Mouse (Mus musculus): ENCODE measurements around the gene Casz1. TPM values are rescaled to one million over a fixed set of nuclear protein-coding genes. Genes with fewer than 3 reads are reported as not detected.

Casz1 gene
- polyA plus RNA-seq, 1 experiment from 2014 or later, result 16.1 TPM

- 48% methylated on average over 8 of the region's 8 CpGs for WGBS
- ATAC-seq (ENCODE audit: low read depth), result no peak
- no peak overlapping the region for H3K9ac ChIP-seq (replicated peaks; ENCODE audit: low read depth, low read length)
- H3K4me1 ChIP-seq (ENCODE audit: control insufficient read depth, insufficient read depth, low read length), result no peaks in the 10 kb centered on the region
- 0 out of 2 replicates have a peak overlapping the region, but pooled peaks have one; percentile 8 for H3K4me2 ChIP-seq (ENCODE audit: low read depth, low read length)
- no peaks in the 10 kb centered on the region for H3K27me3 ChIP-seq (ENCODE audit: control insufficient read depth, insufficient read depth, low read length)
- no peaks in the 10 kb centered on the region for H3K36me3 ChIP-seq (ENCODE audit: control insufficient read depth, insufficient read depth, low read length)
- H3K4me3 ChIP-seq (ENCODE audit: low read depth, low read length), result no peak overlapping the region
- no peak overlapping the region for H3K27ac ChIP-seq (ENCODE audit: low read depth, low read length)
- H3K9me3 ChIP-seq (ENCODE audit: control insufficient read depth, low read length), result no peaks in the 10 kb centered on the region
Measured at GRCm38 (mm10) chr4:148823281-148823680, 19.1 kb downstream of the Casz1 start.

GRCm38 (mm10) chr4:148830350-148830749, 26.1 kb downstream of the Casz1 start:
- WGBS, result 54% methylated on average over 7 of the region's 7 CpGs
- Histone ChIP-seq H3K27me3 (ENCODE audit: control insufficient read depth, insufficient read depth, low read length) (no peaks in the 10 kb centered on the region), H3K4me2 (ENCODE audit: low read depth, low read length) (no peak overlapping the region), H3K9ac (replicated peaks; ENCODE audit: low read depth, low read length) (no peak overlapping the region), H3K4me1 (ENCODE audit: control insufficient read depth, insufficient read depth, low read length) (no peaks in the 10 kb centered on the region; the same call in 1 of the 2 replicates), H3K27ac (ENCODE audit: low read depth, low read length) (no peak overlapping the region), H3K4me3 (ENCODE audit: low read depth, low read length) (no peak overlapping the region), H3K9me3 (ENCODE audit: control insufficient read depth, low read length) (no peaks in the 10 kb centered on the region), H3K36me3 (ENCODE audit: control insufficient read depth, insufficient read depth, low read length) (no peaks in the 10 kb centered on the region)
- ATAC-seq (ENCODE audit: low read depth), result peak; percentile 77

GRCm38 (mm10) chr4:148833245-148833990, 29.2 kb downstream of the Casz1 start:
- H3K4me3 ChIP-seq (ENCODE audit: low read depth, low read length), result no peak overlapping the region
- 69% methylated on average over 21 of the region's 21 CpGs for WGBS
- H3K4me1 ChIP-seq (ENCODE audit: control insufficient read depth, insufficient read depth, low read length), result peaks cover 7% of the 10 kb centered on the region
- no peak overlapping the region for H3K9ac ChIP-seq (replicated peaks; ENCODE audit: low read depth, low read length)
- H3K9me3 ChIP-seq (ENCODE audit: control insufficient read depth, low read length), result no peaks in the 10 kb centered on the region
- no peaks in the 10 kb centered on the region for H3K27me3 ChIP-seq (ENCODE audit: control insufficient read depth, insufficient read depth, low read length)
- H3K27ac ChIP-seq (ENCODE audit: low read depth, low read length), result no peak overlapping the region
- H3K4me2 ChIP-seq (ENCODE audit: low read depth, low read length), result no peak overlapping the region
- ATAC-seq (ENCODE audit: low read depth), result no peak
- no peaks in the 10 kb centered on the region for H3K36me3 ChIP-seq (ENCODE audit: control insufficient read depth, insufficient read depth, low read length)

GRCm38 (mm10) chr4:148836391-148836790, 32.2 kb downstream of the Casz1 start:
- Histone ChIP-seq H3K9ac (replicated peaks; ENCODE audit: low read depth, low read length) (no peak overlapping the region), H3K27me3 (ENCODE audit: control insufficient read depth, insufficient read depth, low read length) (no peaks in the 10 kb centered on the region), H3K9me3 (ENCODE audit: control insufficient read depth, low read length) (no peaks in the 10 kb centered on the region), H3K4me1 (ENCODE audit: control insufficient read depth, insufficient read depth, low read length) (peaks cover 7% of the 10 kb centered on the region), H3K4me2 (ENCODE audit: low read depth, low read length) (no peak overlapping the region), H3K4me3 (ENCODE audit: low read depth, low read length) (no peak overlapping the region), H3K36me3 (ENCODE audit: control insufficient read depth, insufficient read depth, low read length) (no peaks in the 10 kb centered on the region), H3K27ac (ENCODE audit: low read depth, low read length) (no peak overlapping the region; the same call in 1 of the 2 replicates)
- ATAC-seq (ENCODE audit: low read depth), result no peak
- WGBS, result 22% methylated on average over 6 of the region's 6 CpGs

GRCm38 (mm10) chr4:148837046-148837445, 32.8 kb downstream of the Casz1 start:
- H3K9ac ChIP-seq (replicated peaks; ENCODE audit: low read depth, low read length), result no peak overlapping the region
- ATAC-seq (ENCODE audit: low read depth), result no peak
- 53% methylated on average over 9 of the region's 9 CpGs for WGBS
- no peaks in the 10 kb centered on the region for H3K27me3 ChIP-seq (ENCODE audit: control insufficient read depth, insufficient read depth, low read length)
- no peaks in the 10 kb centered on the region for H3K9me3 ChIP-seq (ENCODE audit: control insufficient read depth, low read length)
- no peak overlapping the region for H3K27ac ChIP-seq (ENCODE audit: low read depth, low read length)
- no peak overlapping the region for H3K4me3 ChIP-seq (ENCODE audit: low read depth, low read length)
- H3K4me2 ChIP-seq (ENCODE audit: low read depth, low read length), result no peak overlapping the region
- H3K4me1 ChIP-seq (ENCODE audit: control insufficient read depth, insufficient read depth, low read length), result peaks cover 10% of the 10 kb centered on the region
- no peaks in the 10 kb centered on the region for H3K36me3 ChIP-seq (ENCODE audit: control insufficient read depth, insufficient read depth, low read length)

GRCm38 (mm10) chr4:148837644-148838043, 33.4 kb downstream of the Casz1 start:
- Histone ChIP-seq H3K4me2 (ENCODE audit: low read depth, low read length) (no peak overlapping the region), H3K4me1 (ENCODE audit: control insufficient read depth, insufficient read depth, low read length) (peaks cover 10% of the 10 kb centered on the region), H3K36me3 (ENCODE audit: control insufficient read depth, insufficient read depth, low read length) (no peaks in the 10 kb centered on the region), H3K9me3 (ENCODE audit: control insufficient read depth, low read length) (no peaks in the 10 kb centered on the region), H3K27me3 (ENCODE audit: control insufficient read depth, insufficient read depth, low read length) (no peaks in the 10 kb centered on the region), H3K27ac (ENCODE audit: low read depth, low read length) (no peak overlapping the region), H3K4me3 (ENCODE audit: low read depth, low read length) (no peak overlapping the region), H3K9ac (replicated peaks; ENCODE audit: low read depth, low read length) (no peak overlapping the region)
- no peak for ATAC-seq (ENCODE audit: low read depth)
- 75% methylated on average over 6 of the region's 6 CpGs for WGBS

GRCm38 (mm10) chr4:148842302-148842701, 38.1 kb downstream of the Casz1 start:
- 67% methylated on average over 6 of the region's 6 CpGs for WGBS
- no peaks in the 10 kb centered on the region for H3K36me3 ChIP-seq (ENCODE audit: control insufficient read depth, insufficient read depth, low read length)
- H3K9ac ChIP-seq (replicated peaks; ENCODE audit: low read depth, low read length), result no peak overlapping the region
- ATAC-seq (ENCODE audit: low read depth), result no peak
- H3K4me2 ChIP-seq (ENCODE audit: low read depth, low read length), result no peak overlapping the region
- 0 out of 2 replicates have a peak, but pooled peaks cover 3% of the 10 kb centered on the region for H3K4me1 ChIP-seq (ENCODE audit: control insufficient read depth, insufficient read depth, low read length)
- no peaks in the 10 kb centered on the region for H3K9me3 ChIP-seq (ENCODE audit: control insufficient read depth, low read length)
- no peaks in the 10 kb centered on the region for H3K27me3 ChIP-seq (ENCODE audit: control insufficient read depth, insufficient read depth, low read length)
- no peak overlapping the region for H3K27ac ChIP-seq (ENCODE audit: low read depth, low read length)
- no peak overlapping the region for H3K4me3 ChIP-seq (ENCODE audit: low read depth, low read length)

GRCm38 (mm10) chr4:148844921-148845320, 40.7 kb downstream of the Casz1 start:
- ATAC-seq (ENCODE audit: low read depth), result no peak
- Histone ChIP-seq H3K4me3 (ENCODE audit: low read depth, low read length) (no peak overlapping the region), H3K27ac (ENCODE audit: low read depth, low read length) (no peak overlapping the region), H3K9me3 (ENCODE audit: control insufficient read depth, low read length) (no peaks in the 10 kb centered on the region), H3K4me2 (ENCODE audit: low read depth, low read length) (no peak overlapping the region), H3K9ac (replicated peaks; ENCODE audit: low read depth, low read length) (no peak overlapping the region), H3K27me3 (ENCODE audit: control insufficient read depth, insufficient read depth, low read length) (no peaks in the 10 kb centered on the region), H3K36me3 (ENCODE audit: control insufficient read depth, insufficient read depth, low read length) (no peaks in the 10 kb centered on the region), H3K4me1 (ENCODE audit: control insufficient read depth, insufficient read depth, low read length) (0 out of 2 replicates have a peak, but pooled peaks cover 3% of the 10 kb centered on the region)
- WGBS, result 23% methylated on average over 7 of the region's 7 CpGs

- 56% methylated on average over 7 of the region's 9 CpGs for WGBS
- no peaks in the 10 kb centered on the region for H3K36me3 ChIP-seq (ENCODE audit: control insufficient read depth, insufficient read depth, low read length)
- ATAC-seq (ENCODE audit: low read depth), result no peak
- 0 out of 2 replicates have a peak, but pooled peaks cover 3% of the 10 kb centered on the region for H3K4me1 ChIP-seq (ENCODE audit: control insufficient read depth, insufficient read depth, low read length)
- H3K9ac ChIP-seq (replicated peaks; ENCODE audit: low read depth, low read length), result no peak overlapping the region
- no peak overlapping the region for H3K4me3 ChIP-seq (ENCODE audit: low read depth, low read length)
- H3K4me2 ChIP-seq (ENCODE audit: low read depth, low read length), result no peak overlapping the region
- no peak overlapping the region for H3K27ac ChIP-seq (ENCODE audit: low read depth, low read length)
- no peaks in the 10 kb centered on the region for H3K9me3 ChIP-seq (ENCODE audit: control insufficient read depth, low read length)
- H3K27me3 ChIP-seq (ENCODE audit: control insufficient read depth, insufficient read depth, low read length), result no peaks in the 10 kb centered on the region
Measured at GRCm38 (mm10) chr4:148846203-148846602, 42.0 kb downstream of the Casz1 start.
